Mouse (Mus musculus): ENCODE measurements around the gene Btbd9.

Btbd9 gene

GRCm38 (mm10) chr17:30278596-30279378 lies 297.5 kb downstream of the Btbd9 start:
- no peak for DNase-seq (ENCODE audit: low read depth)

DNA sequence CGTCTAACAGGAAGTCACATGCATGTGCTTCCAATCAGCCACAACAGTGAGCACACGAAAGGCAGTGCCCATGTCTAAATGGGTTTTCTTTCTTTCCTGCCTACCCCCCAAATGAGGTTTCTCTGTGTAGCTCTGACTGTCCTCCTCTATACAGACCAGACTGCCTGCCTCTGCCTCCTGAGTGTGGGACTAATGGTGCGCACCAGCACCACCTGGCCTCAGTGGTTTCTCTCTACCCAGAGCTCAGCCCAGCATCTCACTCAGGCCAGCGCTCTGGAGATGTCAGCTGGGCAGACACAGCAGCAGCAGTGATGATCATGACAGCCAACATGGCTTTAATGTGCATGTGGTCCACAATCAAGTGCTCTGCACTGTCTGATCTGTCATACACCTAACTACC lies 299.8 kb downstream of the Btbd9 start:
- no peak for DNase-seq (ENCODE audit: low read depth)

GRCm38 (mm10) chr17:30272769-30273168 lies 303.5 kb downstream of the Btbd9 start:
- no peak for DNase-seq (ENCODE audit: low read depth)

- DNase-seq (ENCODE audit: low read depth), result no peak
Observed at GRCm38 (mm10) chr17:30269136-30270063, 306.9 kb downstream of the Btbd9 start.

DNA sequence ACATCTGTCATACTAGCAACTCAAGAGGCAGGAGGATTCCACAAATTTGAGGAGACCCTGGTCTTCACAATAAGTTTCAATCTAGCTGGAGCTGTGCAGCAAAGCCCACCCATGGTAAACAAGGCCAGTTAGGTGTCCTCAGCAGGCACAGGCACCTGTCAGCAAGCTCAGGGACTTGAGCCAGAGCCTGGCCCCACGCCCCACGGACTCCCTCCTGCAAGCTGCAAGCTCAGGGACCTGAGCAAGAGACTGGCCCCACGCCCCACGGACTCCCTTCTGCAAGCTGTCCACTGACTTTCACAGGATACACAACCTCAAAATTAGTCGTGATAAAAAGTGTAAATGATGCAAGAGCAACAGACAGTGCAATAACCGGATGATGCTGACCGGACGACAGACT lies 307.8 kb downstream of the Btbd9 start:
- DNase-seq (ENCODE audit: low read depth), result no peak

DNA sequence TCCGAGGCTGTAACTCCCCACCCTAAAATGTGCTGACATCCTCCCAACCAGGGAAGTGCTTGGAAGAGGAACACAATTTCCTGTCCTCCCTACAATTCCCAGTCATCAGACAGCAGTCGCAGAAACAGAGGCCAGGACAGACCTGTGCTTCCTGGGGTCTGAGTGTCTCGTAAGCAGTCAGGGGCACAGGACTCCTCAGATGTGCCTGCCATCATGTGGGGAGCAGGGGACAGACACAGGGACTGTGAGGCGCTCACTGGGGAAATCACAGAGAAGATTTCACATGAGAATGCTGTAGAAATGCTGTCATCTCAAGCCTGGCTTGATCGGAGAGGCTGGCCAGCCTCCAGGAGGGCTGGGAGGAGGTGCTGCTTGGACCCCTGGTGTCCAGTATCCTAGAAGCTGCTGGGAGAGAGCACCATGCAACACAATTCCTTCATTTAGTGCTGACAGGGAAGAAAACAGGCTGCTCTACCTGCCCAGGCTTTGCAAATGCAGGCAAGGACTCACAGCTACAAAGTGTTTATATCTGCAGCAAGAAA lies 308.8 kb downstream of the Btbd9 start:
- DNase-seq (ENCODE audit: low read depth), result no peak

DNA sequence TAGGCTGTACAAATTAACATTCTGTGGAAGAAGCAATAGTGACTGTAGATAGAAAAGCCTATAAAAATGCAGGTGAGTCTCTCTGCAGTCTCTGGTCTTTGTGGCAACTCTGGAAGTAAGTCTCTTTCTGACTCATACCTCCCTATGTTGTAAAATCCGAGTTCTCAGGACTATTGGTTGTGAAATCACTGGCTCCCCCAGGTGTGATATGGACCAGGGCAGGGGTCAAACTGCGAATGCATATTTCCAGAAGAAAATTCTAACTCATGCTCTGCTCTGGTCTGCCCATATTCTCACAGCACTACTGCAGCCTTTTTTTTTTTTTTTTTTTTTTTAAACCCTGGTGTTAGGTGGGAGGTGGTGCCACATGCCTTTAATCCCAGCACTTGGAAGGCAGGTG lies 312.8 kb downstream of the Btbd9 start:
- DNase-seq (ENCODE audit: low read depth), result no peak

DNA sequence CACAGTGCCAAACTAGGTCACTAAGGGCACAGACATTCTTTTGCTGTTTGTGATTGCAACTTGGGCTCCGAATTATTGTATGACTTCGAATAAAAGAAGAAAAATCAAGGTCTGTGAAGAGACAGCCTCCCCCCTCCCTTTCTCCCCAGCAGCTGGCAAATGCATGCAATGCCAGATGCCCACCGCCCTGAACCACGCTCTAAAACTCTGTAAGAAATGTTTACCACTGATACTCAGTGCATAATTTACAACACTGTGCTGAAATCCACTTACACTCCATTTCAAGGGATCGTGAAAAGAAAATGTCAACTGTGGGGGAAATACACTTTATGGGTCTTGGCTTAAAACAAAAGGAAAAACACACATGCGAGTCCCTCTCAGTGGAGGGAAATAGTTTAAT lies 313.3 kb downstream of the Btbd9 start:
- no peak for DNase-seq (ENCODE audit: low read depth)

GRCm38 (mm10) chr17:30262440-30262839 lies 313.8 kb downstream of the Btbd9 start:
- DNase-seq (ENCODE audit: low read depth), result no peak

DNA sequence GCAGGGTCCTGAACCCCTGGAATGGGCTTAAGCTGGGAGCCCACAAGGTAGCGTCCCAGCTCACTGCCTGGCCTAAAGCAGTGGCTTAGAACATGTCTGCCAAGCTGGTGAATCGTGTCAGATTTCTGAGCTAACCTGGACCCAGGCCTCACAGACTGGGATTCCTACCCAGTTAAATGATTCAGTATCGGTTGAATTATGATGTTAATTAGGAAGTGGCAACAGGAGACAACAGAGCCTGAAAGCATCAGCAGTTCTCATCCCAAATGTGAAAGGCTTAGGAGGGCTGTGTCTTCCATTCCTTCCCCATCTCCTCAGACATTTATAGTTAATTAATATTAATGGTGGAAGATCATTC lies 314.3 kb downstream of the Btbd9 start:
- DNase-seq (ENCODE audit: low read depth), result no peak

DNA sequence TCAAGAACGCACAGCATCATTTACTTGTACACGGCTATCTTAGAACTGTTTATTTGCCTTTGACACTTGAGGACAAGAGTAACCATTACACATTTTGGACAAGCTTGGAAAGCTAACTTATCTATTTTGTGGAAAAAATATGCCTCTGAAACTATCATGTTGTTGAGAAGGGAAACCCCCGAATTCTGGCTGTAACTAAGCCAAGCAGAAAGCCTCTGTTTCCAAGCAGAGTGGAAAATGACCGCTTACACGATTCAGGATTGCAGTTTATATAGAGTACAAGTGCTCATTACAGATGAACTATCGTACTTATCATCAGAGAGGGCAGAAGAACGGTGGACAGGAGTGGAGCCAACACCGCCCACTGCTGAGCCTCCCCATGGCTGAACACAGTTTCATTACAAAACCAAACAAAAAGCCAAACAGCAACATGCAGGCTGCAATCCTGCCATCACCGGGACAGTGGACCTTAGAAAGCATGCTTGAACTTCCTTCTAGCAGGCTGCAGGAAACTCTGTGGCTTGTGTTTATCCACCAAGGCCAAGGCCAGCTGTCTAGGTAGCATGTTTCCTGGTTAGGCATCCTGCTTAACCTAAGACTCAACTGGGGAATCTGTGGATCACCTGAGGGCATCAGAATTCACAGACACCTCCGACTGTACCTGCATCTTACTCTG lies 314.8 kb downstream of the Btbd9 start:
- DNase-seq (ENCODE audit: low read depth), result no peak

GRCm38 (mm10) chr17:30260641-30261306 lies 315.5 kb downstream of the Btbd9 start:
- DNase-seq (ENCODE audit: low read depth), result no peak

DNA sequence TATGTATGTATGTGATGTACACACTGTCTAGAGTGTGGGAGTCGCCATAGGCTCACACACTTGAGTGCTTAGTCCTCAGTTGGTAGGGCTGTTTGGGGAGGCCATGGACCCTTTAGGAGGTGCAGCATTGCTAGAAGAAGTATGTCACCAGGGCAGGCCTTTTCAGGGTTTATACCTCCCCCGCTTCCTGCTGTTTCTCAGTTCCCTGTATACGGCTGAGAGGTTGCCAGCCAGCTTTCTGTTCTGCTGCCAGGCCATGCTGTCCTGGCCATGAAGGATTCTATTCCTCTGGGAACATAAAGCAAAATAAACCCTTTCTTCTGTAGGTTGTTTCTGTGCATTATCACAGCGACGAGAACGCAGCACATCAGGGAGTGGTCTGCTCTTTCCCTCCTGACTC lies 316.4 kb downstream of the Btbd9 start:
- no peak for DNase-seq (ENCODE audit: low read depth)

GRCm38 (mm10) chr17:30258480-30258879 lies 317.8 kb downstream of the Btbd9 start:
- DNase-seq (ENCODE audit: low read depth), result no peak

GRCm38 (mm10) chr17:30255928-30256560 lies 320.2 kb downstream of the Btbd9 start:
- DNase-seq (ENCODE audit: low read depth), result no peak

- no peak for DNase-seq (ENCODE audit: low read depth)
Observed at GRCm38 (mm10) chr17:30253924-30254323, 322.4 kb downstream of the Btbd9 start.

DNA sequence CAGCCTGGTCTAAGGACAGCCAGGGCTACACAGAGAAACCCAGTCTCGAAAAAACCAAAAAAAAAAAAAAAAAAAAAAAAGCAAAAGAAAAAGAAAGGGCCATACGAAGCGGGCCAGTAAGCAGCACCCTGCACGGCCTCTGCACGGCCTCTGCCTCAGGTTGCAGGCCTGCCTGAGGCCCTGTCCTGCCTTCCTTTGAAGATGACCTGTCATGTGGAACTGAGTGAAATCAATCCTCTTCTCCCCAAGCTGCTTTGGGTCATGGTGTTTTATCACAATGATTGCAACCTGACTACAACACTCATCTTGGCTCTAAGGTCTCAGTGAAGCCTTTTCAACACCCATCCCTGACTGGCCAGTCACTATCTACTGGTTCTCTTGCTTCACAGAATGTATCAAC lies 323.3 kb downstream of the Btbd9 start:
- no peak for DNase-seq (ENCODE audit: low read depth)

- no peak for DNase-seq (ENCODE audit: low read depth)
Observed at GRCm38 (mm10) chr17:30245308-30245706, 331.0 kb downstream of the Btbd9 start.

GRCm38 (mm10) chr17:30244651-30245307 lies 331.5 kb downstream of the Btbd9 start:
- DNase-seq (ENCODE audit: low read depth), result no peak

DNA sequence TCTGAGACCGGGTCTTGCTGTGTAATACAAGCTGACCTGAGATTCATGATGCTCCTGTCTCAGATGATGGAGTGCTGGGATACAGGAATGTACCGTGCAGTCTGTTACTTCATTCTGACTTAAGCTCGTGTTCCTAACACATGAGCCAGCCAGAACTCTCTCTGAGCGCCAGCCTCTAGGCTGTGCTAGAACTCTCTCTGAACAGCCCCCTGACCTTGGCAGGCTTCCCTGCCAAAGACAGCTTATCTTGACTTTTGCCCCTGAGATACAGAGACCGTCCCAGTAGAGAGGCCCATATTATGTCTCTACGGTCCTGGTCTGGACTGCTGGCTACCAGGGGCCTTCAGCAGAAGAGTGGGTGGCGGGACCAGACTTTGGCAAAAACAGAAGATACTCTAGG lies 332.7 kb downstream of the Btbd9 start:
- no peak for DNase-seq (ENCODE audit: low read depth)

- no peak for DNase-seq (ENCODE audit: low read depth)
Observed at GRCm38 (mm10) chr17:30242647-30243046, 333.6 kb downstream of the Btbd9 start.

Measured in induced T-regulatory cell, adult 2 months (primary cell).